In genomic region chr3:78581100-78581499, GRCm38 (mm10) we compare ENCODE assay signal across 14 mouse cellular contexts.
DNase-seq lines count a peak whose midpoint lies in the region; ATAC-seq and TF ChIP-seq lines count a peak whose summit lies in the region.
"Had no signal": no experiment of that assay in that cellular context is flagged by ENCODE, and none has a peak within 500 bp of the region (broad histone marks: within the 10 kb centered on the region; RNA-seq: fewer than 3 reads in every experiment).

No protein-coding gene starts in this region.

- no peak for TF ChIP-seq CTCF in brain, embryonic 14.5 days (IDR thresholded peaks at IDR 0.05; ENCODE audit: borderline replicate concordance, extremely low read depth, insufficient read depth, insufficient read length)
- no peak for TF ChIP-seq CTCF in lung, postnatal 0 days (IDR thresholded peaks at IDR 0.05)

- H3K4me1 ChIP-seq in heart, embryonic 11.5 days (ENCODE audit: control insufficient read depth, insufficient read depth, low read length), result peaks cover 3% of the 10 kb centered on the region; the same call in 1 of the 2 replicates
- H3K4me1 ChIP-seq in lung, postnatal 0 days (ENCODE audit: insufficient read depth, low read depth, low read length), result no peaks in the 10 kb centered on the region

- no peak for DNase-seq in heart, adult 18-20 months
- DNase-seq in left cerebral cortex, postnatal 4 days, result peak; percentile 28
- no peak for DNase-seq in left cerebral cortex, postnatal 36 days (ENCODE audit: low spot score in 2 of 2)
- DNase-seq in brain, embryonic 14.5 days (ENCODE audit: low read depth), result peak; percentile 62
- DNase-seq in lung, postnatal 0 days (ENCODE audit: low spot score), result peak; percentile 47
- DNase-seq in right cerebral cortex, adult 18-20 months, result no peak
- no peak for DNase-seq in spleen, postnatal 4 days (ENCODE audit: low spot score in 2 of 2)
- DNase-seq: adrenal gland, postnatal 14 days; cerebellum, adult 2 months; gastrocnemius, postnatal 36 days; heart, postnatal 36 days; thymus, postnatal 36 days had no signal

- no peak overlapping the region for H3K4me3 ChIP-seq in heart, embryonic 11.5 days (ENCODE audit: low read depth, low read length)
- H3K4me3 ChIP-seq in lung, postnatal 0 days (ENCODE audit: low read depth, low read length), result no peak overlapping the region
- H3K4me3 ChIP-seq: erythroblast, embryonic 14.5 days had no signal

- TF ChIP-seq POLR2A in brain, embryonic 14.5 days (IDR thresholded peaks at IDR 0.05; ENCODE audit: borderline replicate concordance, extremely low read depth, insufficient read depth, insufficient read length, poor library complexity, severe bottlenecking), result no peak

- peak; percentile 55 for ATAC-seq in heart, embryonic 11.5 days (replicated peaks; ENCODE audit: insufficient number of reproducible peaks, low FRiP score, low TSS enrichment)
- ATAC-seq in lung, postnatal 0 days, result peak; percentile 55

- no peaks in the 10 kb centered on the region for H3K27me3 ChIP-seq in heart, embryonic 11.5 days (ENCODE audit: control insufficient read depth, insufficient read depth, low read length)
- no peaks in the 10 kb centered on the region for H3K27me3 ChIP-seq in lung, postnatal 0 days (replicated peaks; ENCODE audit: insufficient read depth, low read length)

- no peak overlapping the region for H3K4me2 ChIP-seq in heart, embryonic 11.5 days
- H3K4me2 ChIP-seq in lung, postnatal 0 days (replicated peaks; ENCODE audit: low read depth, low read length), result no peak overlapping the region

- intact Hi-C loops in left cerebral cortex, postnatal 4 days (cut with DNase I), result no loop called here
- intact Hi-C loops in left cerebral cortex, postnatal 36 days (cut with DNase I), result loop anchor here (10.0 kb wide), 1 partner anchor 324 kb away; no protein-coding TSS in a partner anchor

- TF ChIP-seq EP300 in lung, postnatal 0 days (IDR thresholded peaks at IDR 0.05), result no peak

- no peak overlapping the region for H3K27ac ChIP-seq in heart, embryonic 11.5 days (ENCODE audit: low read depth, low read length)
- H3K27ac ChIP-seq in lung, postnatal 0 days (ENCODE audit: low read length), result no peak overlapping the region

- no peak overlapping the region for H3K9ac ChIP-seq in heart, embryonic 11.5 days (ENCODE audit: low read depth, low read length)
- H3K9ac ChIP-seq in lung, postnatal 0 days (replicated peaks; ENCODE audit: low read depth), result no peak overlapping the region

- no peaks in the 10 kb centered on the region for H3K9me3 ChIP-seq in heart, embryonic 11.5 days (replicated peaks; ENCODE audit: control insufficient read depth, low read length)
- no peaks in the 10 kb centered on the region for H3K9me3 ChIP-seq in lung, postnatal 0 days (ENCODE audit: low read length)

- WGBS in heart, embryonic 11.5 days (ENCODE audit: insufficient replicate concordance), result 30% methylated on average over 3 of the region's 3 CpGs
- WGBS in lung, postnatal 0 days, result 35% methylated on average over 3 of the region's 3 CpGs

- H3K36me3 ChIP-seq in heart, embryonic 11.5 days (ENCODE audit: control insufficient read depth, insufficient read depth, low read length), result no peaks in the 10 kb centered on the region
- no peaks in the 10 kb centered on the region for H3K36me3 ChIP-seq in lung, postnatal 0 days (ENCODE audit: insufficient read depth, low read length)

Comparison
In these comparisons a context has a peak if more than half of its experiments do, and no peak if none do; other contexts are left out.
1. DNase-seq: peak in left cerebral cortex, postnatal 4 days (single experiment), brain, embryonic 14.5 days (single experiment) and lung, postnatal 0 days (single experiment); none in heart, adult 18-20 months (0 of 2), left cerebral cortex, postnatal 36 days (0 of 2), right cerebral cortex, adult 18-20 months (single experiment) and spleen, postnatal 4 days (0 of 2).